Comparison of ENCODE assay signal across 14 mouse cellular contexts in the genomic region with DNA sequence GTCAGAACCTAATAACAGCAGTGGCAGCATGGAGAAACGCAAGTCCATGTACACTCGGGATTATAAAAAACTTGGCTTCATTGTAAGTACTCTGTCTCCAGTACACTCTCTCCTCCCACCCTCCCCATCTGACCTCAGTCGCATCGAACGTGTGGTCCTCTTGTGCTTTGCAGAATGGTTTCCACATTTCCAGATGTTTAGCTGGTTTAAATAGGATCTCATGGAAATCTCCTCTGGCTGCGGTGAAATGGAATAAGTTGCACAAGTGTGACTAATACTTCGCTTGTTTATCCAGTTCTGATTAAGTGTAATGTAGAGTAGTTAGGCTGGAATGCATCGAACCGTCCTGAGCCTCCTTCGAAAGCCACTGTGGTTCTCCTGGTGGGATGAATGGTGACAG.
A peak's percentile ranks its signal among the peaks of the same experiment; 100 is the strongest.
DNase-seq lines count a peak whose midpoint lies in the region; ATAC-seq and TF ChIP-seq lines count a peak whose summit lies in the region.
"Had no signal": no experiment of that assay in that cellular context is flagged by ENCODE, and none has a peak within 500 bp of the region (broad histone marks: within the 10 kb centered on the region; RNA-seq: fewer than 3 reads in every experiment).

No protein-coding gene starts in this region.

- intact Hi-C loops in gastrocnemius, postnatal 14 days (cut with DNase I; ENCODE audit: low total_unique reads), result loop anchor here (5.0 kb wide), 1 partner anchor 593 kb away; the partner anchor contains the start of gene Nme8

- no peaks in the 10 kb centered on the region for H3K27me3 ChIP-seq in hindbrain, embryonic 11.5 days (ENCODE audit: control insufficient read depth, insufficient read depth, low read length)
- H3K27me3 ChIP-seq in hindbrain, embryonic 13.5 days, result no peaks in the 10 kb centered on the region
- no peaks in the 10 kb centered on the region for H3K27me3 ChIP-seq in kidney, adult 2 months (replicated peaks; ENCODE audit: control insufficient read depth, insufficient read depth, low read length)
- H3K27me3 ChIP-seq: neural tube, embryonic 15.5 days had no signal

- no peak overlapping the region for H3K9ac ChIP-seq in hindbrain, embryonic 11.5 days (ENCODE audit: low read depth, low read length)
- H3K9ac ChIP-seq in hindbrain, embryonic 13.5 days, result no peak overlapping the region
- H3K9ac ChIP-seq: neural tube, embryonic 15.5 days had no signal

- peak; percentile 10 for DNase-seq in gastrocnemius, postnatal 14 days
- DNase-seq in gastrocnemius, postnatal 4 days (ENCODE audit: low spot score in 2 of 2), result no peak
- peak; percentile 90 for DNase-seq in 3T3-L1 (ENCODE audit: low read depth, low spot score)
- DNase-seq in lung, postnatal 14 days, result peak; percentile 32
- DNase-seq in hindbrain, embryonic 11.5 days (ENCODE audit: low spot score), result no peak
- no peak for DNase-seq in kidney, adult 2 months
- DNase-seq: cerebellum, postnatal 14 days; right cerebral cortex, adult 18-20 months; thymus, postnatal 14 days had no signal

- H3K4me1 ChIP-seq in embryonic fibroblast, embryonic 13.5 days (ENCODE audit: control insufficient read depth, insufficient read depth, low read length), result peaks cover 8% of the 10 kb centered on the region
- no peaks in the 10 kb centered on the region for H3K4me1 ChIP-seq in hindbrain, embryonic 11.5 days (replicated peaks; ENCODE audit: control insufficient read depth, insufficient read depth, low read length)
- H3K4me1 ChIP-seq in hindbrain, embryonic 13.5 days (replicated peaks), result peaks cover 6% of the 10 kb centered on the region
- H3K4me1 ChIP-seq in kidney, adult 2 months (ENCODE audit: control insufficient read depth, insufficient read depth, low read length), result no peaks in the 10 kb centered on the region

- WGBS in hindbrain, embryonic 11.5 days, result 87% methylated on average over 10 of the region's 10 CpGs
- 83% methylated on average over 10 of the region's 10 CpGs for WGBS in hindbrain, embryonic 13.5 days
- WGBS in kidney, adult 2 months, result 84% methylated on average over 10 of the region's 10 CpGs

- H3K4me2 ChIP-seq in hindbrain, embryonic 11.5 days (replicated peaks; ENCODE audit: low read depth, low read length), result no peak overlapping the region
- H3K4me2 ChIP-seq in hindbrain, embryonic 13.5 days, result no peak overlapping the region
- H3K4me2 ChIP-seq: neural tube, embryonic 15.5 days had no signal

- ATAC-seq in hindbrain, embryonic 11.5 days (ENCODE audit: low FRiP score), result no peak
- ATAC-seq in hindbrain, embryonic 13.5 days (ENCODE audit: low FRiP score), result no peak
- ATAC-seq: activated CD4-positive, CD25-positive, alpha-beta regulatory T cell, adult 4 months had no signal

- no peaks in the 10 kb centered on the region for H3K9me3 ChIP-seq in hindbrain, embryonic 11.5 days (ENCODE audit: control insufficient read depth, low read length)
- no peaks in the 10 kb centered on the region for H3K9me3 ChIP-seq in hindbrain, embryonic 13.5 days
- H3K9me3 ChIP-seq: neural tube, embryonic 15.5 days had no signal

- no peak overlapping the region for H3K4me3 ChIP-seq in embryonic fibroblast, embryonic 13.5 days (ENCODE audit: insufficient read depth, low read length)
- H3K4me3 ChIP-seq in hindbrain, embryonic 11.5 days (ENCODE audit: low read depth, low read length), result no peak overlapping the region
- no peak overlapping the region for H3K4me3 ChIP-seq in hindbrain, embryonic 13.5 days
- H3K4me3 ChIP-seq in kidney, adult 2 months (ENCODE audit: insufficient read depth, low read depth, low read length), result no peak overlapping the region
- H3K4me3 ChIP-seq: neural tube, embryonic 15.5 days had no signal

- TF ChIP-seq CTCF in embryonic fibroblast, embryonic 13.5 days (IDR thresholded peaks at IDR 0.05; ENCODE audit: borderline replicate concordance, insufficient read depth, low read length), result no peak
- TF ChIP-seq CTCF in kidney, adult 2 months (conservative IDR thresholded peaks at IDR 0.05; ENCODE audit: insufficient read depth, insufficient read length, low read depth, low read length), result no peak

- no peaks in the 10 kb centered on the region for H3K36me3 ChIP-seq in hindbrain, embryonic 11.5 days (ENCODE audit: control insufficient read depth, insufficient read depth, low read length)
- no peaks in the 10 kb centered on the region for H3K36me3 ChIP-seq in hindbrain, embryonic 13.5 days
- no peaks in the 10 kb centered on the region for H3K36me3 ChIP-seq in kidney, adult 2 months (ENCODE audit: control insufficient read depth, insufficient read depth, low read length)
- H3K36me3 ChIP-seq: neural tube, embryonic 15.5 days had no signal

- no peak for TF ChIP-seq POLR2A in embryonic fibroblast, embryonic 13.5 days (IDR thresholded peaks at IDR 0.05; ENCODE audit: low read depth, low read length)
- no peak for TF ChIP-seq POLR2A in kidney, adult 2 months (IDR thresholded peaks at IDR 0.05; ENCODE audit: low read depth, low read length)

- H3K27ac ChIP-seq in embryonic fibroblast, embryonic 13.5 days (ENCODE audit: insufficient read depth, low read length), result peak overlapping the region; percentile 48; the same call in 1 of the 2 replicates
- H3K27ac ChIP-seq in hindbrain, embryonic 11.5 days (ENCODE audit: low read depth, low read length), result no peak overlapping the region
- no peak overlapping the region for H3K27ac ChIP-seq in hindbrain, embryonic 13.5 days
- no peak overlapping the region for H3K27ac ChIP-seq in kidney, adult 2 months (ENCODE audit: insufficient read depth, low read depth, low read length)
- H3K27ac ChIP-seq: kidney, postnatal 0 days; neural tube, embryonic 15.5 days had no signal

Comparison
In these comparisons a context has a peak if more than half of its experiments do, and no peak if none do; other contexts are left out.
1. DNase-seq: peak in gastrocnemius, postnatal 14 days (single experiment), 3T3-L1 (single experiment) and lung, postnatal 14 days (single experiment); none in gastrocnemius, postnatal 4 days (0 of 2), hindbrain, embryonic 11.5 days (single experiment) and kidney, adult 2 months (single experiment).